Mouse (Mus musculus): Measurements from ENCODE around the gene Rnf26. TPM values are rescaled to one million over a fixed set of nuclear protein-coding genes. Genes with fewer than 3 reads are reported as not detected.

Rnf26 gene
- total RNA-seq, 2 experiments from 2014 or later, result 43.9 to 83.4 TPM

DNA sequence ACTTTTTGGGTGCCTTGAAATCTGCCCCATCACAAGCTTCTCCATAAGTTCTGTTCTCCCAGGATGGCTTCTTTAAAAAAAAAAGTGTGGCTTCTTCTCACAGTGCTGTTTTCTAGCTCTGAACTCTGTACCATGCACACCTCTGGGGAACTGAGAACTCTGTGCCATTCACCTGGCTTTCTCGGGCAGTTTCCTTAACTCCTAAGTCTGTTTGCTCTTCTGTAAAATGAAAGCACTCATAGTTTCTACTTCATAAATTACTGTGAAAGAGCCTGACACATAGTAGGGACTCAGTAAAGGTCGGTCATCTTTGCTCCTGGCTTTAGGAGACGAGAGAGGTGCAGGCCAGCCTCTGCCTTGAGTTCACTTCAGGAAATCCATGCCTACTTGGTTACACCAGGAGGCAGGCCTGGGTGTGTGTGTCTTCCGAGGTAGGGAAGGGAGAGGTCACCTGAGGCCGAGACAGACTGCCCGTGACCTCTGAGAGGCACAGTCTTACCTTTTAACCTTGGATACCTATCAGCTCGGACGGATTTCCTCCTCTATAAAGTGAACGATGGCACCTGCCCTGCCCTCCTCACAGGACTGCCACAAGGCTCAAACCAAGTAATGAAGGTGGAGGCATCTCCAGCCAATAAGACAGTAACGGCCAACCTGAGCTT is 35.0 kb downstream of the Rnf26 start:
- ATAC-seq (replicated peaks; ENCODE audit: low FRiP score, poor library complexity, severe bottlenecking), result no peak

DNA sequence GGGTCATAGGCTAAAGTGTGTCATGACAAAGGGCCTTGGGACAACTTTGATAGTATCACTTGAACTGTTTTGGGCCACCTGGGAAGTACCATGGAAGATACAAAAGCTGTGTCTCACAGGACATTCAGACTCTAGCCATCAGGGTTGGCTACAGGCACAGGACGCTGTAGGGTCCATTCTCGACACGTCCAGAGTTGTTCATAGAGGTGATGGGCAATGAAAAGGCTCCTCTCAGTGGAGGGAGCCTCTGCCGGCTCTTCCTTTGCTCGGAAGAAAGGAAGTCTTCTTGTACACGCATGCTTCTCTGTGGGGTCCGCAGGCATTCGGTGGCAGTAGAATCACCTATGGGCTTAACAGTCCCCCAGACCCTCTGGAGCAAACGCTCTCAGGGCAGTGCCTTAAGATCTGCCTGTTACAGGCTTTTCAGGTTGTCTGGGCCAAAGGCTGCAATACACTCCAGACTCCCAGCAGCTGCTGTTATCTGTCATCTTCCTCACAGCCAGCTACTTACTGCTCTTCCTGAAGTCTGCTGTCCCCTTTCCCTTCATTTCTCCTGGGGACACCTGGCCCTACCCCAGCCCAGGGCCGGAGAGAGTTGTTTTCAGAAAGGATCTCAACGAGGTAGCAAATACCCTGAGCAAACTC is 35.9 kb downstream of the Rnf26 start:
- ATAC-seq (replicated peaks; ENCODE audit: low FRiP score, poor library complexity, severe bottlenecking), result no peak

DNA sequence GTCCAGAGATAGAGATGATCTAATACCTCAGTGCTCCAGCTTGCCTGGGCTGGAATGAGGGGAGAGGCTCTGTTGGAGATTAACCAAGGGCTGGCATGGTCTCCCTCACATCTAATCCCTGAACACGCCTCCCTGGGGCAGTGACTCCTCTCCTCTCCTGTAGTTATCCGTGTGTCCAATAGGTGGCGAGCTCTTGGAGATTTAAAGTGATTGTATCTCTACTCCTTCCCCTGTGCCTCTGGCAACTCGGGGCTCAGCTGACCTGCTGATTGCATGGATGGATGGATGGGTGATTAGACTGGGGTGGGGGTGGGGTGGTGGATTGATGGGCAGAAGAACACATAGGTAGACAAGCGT is 36.6 kb downstream of the Rnf26 start:
- 0 out of 2 replicates have a peak, but pooled peaks have one; percentile 40 for ATAC-seq (replicated peaks; ENCODE audit: low FRiP score, poor library complexity, severe bottlenecking)

DNA sequence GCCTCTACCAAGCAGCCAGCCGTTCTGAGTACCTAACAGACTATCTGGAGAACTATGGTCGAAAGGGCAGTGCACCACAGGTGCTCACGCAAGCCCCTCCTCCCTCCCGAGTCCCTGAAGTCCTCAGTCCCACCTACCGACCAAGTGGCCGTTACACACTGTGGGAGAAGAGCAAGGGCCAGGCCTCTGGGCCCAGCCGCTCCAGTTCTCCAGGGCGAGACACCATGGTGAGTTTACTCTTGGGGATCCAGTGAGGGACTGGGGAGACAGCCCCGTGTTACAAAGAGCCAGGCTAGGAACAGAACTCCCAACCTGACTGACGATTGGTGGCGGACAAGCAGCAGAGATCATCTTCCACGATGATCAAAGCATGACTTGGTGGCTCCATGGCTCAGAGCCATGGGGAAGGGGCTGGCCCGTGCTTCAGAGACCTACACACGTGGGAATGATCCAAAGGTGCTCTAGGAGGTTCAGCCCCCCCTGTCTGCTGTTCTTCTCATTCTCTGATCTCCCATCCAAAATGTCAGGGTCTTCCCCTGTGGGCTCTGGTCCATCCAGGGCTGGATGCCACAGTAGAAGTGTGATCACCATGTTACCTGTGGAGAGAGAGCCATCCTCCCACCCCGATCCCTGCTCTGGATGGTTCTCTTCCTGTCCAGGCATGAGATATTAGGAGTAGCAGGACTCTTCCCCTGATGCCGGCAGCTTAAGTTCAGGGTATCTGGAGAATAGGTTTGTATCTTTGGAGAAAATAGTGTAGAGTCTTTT is 37.1 kb downstream of the Rnf26 start:
- ATAC-seq (replicated peaks; ENCODE audit: low FRiP score, poor library complexity, severe bottlenecking), result no peak

DNA sequence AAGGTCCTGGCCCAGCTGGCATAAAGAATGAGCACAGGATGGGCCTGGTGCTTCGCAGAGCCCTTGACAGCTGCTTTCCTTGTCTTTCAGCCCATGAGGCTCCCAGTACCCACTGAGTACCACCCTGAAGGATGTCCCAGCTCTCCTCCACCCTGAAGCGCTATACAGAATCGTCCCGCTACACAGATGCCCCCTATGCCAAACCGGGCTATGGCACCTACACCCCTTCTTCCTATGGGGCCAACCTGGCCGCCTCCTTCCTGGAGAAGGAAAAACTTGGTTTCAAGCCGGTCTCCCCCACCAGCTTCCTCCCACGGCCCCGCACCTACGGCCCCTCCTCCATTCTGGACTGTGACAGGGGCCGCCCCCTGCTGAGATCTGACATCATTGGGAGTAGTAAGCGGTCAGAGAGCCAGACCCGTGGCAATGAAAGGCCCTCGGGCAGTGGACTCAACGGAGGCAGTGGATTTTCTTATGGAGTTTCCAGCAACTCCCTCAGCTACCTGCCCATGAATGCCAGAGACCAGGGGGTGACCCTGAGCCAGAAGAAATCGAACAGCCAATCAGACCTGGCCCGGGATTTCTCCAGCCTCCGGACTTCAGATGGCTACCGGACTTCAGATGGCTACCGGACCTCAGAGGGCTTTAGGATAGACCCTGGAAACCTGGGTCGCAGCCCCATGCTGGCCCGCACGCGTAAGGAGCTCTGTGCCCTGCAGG is 37.9 kb downstream of the Rnf26 start:
- ATAC-seq (replicated peaks; ENCODE audit: low FRiP score, poor library complexity, severe bottlenecking), result no peak

DNA sequence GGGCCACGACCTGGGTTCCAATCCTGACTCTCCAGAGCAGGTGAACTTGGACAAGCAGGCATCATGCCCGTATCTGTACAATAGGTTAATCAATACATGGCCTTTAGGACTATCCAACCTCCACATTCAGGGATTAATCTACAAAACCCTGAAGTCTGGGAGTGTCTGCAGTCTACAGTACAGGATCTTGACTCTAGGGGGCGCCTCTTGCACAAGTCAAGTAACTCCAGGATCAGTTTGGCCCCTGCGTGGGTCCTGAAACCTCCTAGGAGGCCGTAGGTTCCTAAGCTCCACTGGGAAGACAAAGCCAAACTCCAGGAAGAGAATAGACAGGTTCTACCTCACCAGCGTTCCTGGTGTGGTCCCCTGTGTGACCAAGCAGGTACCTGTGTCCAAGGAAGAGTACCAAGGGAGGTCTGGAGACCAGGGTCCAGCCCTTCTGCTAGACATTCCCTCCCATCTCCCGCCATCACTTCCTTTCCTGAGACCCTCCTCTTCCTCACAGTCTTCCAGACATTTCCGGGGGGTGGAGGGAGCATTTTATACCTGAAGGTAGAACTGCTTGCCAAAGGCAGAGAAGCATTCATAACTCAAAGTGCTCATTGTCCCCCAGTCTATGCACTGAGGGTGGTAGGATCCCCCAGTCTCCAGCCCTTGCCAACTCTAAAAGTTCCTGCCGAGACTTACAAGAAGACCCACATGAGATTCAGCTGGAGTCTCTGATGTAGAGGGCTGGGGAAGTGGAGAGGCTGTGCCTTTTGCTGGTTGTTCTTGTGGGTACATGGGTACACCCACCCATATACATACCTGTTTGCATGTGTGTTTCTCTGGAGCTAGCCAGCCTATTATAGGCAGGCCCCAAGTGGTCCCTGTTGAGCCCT is 38.7 kb downstream of the Rnf26 start:
- ATAC-seq (replicated peaks; ENCODE audit: low FRiP score, poor library complexity, severe bottlenecking), result no peak

DNA sequence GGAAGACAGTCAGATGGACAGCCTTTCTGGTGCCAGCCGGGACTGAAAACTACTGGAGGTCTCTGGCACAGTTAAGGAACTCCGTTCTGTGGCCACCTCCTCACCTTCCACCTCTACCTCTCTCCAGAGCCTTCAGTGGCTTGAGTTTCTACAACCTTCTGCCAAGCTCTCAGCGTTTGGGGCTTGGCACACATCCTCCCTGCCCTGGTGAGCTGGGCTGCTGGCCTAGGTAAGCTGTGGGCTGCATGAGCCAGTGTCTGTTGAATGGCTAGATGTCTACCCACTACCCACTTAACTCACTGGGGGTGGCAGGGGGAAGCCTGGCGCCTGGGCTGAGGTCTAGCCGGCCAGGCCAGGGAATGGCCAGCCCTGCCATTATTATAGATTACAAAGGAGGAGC is 40.2 kb downstream of the Rnf26 start:
- no peak for ATAC-seq (replicated peaks; ENCODE audit: low FRiP score, poor library complexity, severe bottlenecking)

DNA sequence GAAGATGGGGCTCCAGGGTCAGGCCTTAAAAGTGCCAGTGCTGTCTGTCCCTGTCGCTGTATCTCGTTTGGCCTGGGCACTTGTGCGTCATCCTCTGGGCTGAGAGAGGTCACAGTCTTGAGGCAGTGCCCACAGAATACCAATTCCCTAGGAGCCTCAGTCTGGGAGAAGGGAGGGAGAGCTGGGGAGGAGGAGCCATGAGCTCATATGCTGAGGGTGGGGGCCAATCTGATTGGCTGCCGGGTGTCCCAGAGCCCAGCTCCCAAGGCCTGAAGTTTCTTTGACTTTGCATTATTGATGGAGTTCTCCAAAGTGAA is 40.8 kb downstream of the Rnf26 start:
- no peak for ATAC-seq (replicated peaks; ENCODE audit: low FRiP score, poor library complexity, severe bottlenecking)

DNA sequence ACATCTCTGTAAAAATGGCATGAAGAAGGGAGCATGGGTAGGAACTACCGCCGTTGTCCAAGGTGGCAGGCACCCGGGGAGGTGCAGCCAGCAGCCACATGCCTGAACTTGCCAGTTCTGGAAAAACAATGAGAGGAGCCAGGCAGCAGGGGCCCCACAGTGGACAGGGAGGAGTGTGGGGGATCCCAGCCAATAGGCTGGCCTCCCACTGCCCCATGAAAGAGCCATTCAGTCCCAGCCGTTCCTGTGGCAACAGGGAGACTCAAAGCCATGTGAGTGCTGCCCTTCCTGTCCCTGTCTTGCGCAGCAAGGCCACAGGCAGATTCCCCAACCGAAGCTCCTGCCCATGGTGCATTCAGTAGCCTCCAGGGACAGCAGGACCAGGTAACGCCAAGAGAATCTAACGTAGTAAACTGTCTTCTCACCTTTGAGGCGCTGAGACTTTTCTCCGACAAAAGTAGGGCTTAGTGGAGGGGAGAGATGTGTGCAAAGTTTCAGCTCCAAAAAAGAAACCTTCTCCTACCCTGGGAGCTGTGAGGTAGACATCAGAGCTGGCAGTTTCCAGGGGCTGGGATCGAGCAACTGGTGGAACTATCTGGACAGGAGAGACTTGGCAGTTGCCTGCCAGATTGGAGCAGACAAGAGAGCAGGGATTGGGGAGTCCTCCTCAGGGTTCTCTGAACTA is 41.3 kb downstream of the Rnf26 start:
- ATAC-seq (replicated peaks; ENCODE audit: low FRiP score, poor library complexity, severe bottlenecking), result no peak

DNA sequence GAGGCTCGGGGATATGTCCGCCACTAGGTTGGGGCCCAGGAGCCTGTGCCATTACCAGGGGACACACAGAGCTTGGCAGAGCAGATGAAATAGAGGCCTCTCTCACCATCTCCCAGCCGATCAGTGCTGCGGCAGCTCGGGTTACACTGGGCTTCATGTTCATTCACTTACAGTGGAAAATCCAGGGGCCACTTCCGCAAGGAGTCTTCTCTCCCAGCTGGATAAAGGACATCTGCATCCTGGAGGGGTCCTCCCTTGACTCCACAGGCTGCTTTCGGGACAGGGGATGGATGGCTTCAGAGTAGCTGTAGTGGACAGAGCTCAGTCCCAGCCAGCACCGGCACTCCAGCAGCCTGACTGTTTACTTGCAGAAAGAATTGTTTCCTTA is 42.5 kb downstream of the Rnf26 start:
- no peak for ATAC-seq (replicated peaks; ENCODE audit: low FRiP score, poor library complexity, severe bottlenecking)

DNA sequence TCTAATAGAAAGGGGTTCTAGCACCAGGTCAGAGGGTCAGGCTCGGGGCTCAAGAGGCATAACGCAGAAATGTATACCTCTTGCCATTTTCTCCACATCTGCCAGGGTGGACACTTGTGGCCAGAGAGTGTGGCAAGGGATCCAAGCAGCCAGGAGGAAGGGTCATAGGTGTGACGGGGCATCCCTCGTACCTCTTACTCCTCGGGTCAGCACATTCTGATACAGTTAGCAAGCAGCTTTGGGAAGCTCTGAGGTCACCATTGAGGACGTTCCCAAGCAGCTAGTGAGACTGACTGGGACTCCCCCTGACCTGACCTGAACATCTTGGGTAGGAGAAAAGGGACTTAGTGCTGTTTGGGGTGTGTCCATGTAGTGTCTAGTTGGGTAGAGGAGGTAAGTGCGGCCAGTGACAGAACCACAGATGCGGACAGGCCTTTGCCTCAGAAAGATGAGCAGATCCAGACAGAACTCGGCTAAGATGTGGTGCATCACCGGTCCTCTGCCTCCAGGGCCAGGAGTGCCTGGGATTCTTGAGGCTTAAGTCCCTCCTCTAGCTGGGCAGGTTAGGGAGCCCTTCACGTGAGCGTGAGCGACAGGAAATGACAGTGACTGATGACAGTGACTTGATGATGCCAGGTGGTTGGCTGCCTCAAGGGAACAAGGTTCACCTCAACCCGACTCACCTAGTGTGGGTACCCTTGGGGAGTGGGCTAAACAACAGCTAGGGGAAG is 43.0 kb downstream of the Rnf26 start:
- no peak for ATAC-seq (replicated peaks; ENCODE audit: low FRiP score, poor library complexity, severe bottlenecking)

DNA sequence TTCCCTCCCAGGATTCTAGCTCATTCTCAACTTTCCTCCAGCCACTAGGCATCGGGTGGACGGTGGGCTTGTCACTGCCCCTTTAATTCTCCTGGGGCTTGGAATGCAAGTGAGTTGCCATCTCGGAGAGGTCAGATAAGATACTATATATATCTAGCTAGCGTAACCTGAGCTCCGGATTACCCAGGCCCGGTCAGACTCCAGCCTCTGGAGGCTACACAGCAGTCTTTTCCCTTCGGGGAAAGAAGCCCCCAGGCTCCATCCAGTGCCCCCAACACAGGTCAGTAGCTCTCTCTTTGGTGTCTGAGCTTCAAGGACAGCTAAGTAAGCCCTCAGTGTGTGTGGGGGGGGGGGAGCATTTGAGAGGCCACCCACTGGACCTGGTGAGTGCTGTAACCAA is 44.1 kb downstream of the Rnf26 start:
- no peak for ATAC-seq (replicated peaks; ENCODE audit: low FRiP score, poor library complexity, severe bottlenecking)

DNA sequence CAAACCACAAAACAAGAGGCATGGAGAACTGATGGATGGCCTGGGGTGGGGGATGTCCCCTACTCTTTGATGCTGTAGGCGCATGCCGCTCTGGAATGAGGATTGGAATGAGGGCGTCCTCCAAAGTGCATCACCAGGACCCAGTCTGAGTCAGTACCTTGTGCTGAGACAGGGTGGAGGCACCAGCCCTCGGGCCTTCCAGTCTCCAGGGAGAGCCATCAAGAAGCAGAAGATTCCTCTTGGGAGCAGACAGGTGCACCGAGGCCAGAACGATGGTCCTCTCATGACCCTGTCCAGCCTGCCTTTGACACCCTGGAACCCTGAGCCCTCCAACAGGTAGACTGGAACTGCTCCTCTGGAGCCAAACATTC is 45.4 kb downstream of the Rnf26 start:
- no peak for ATAC-seq (replicated peaks; ENCODE audit: low FRiP score, poor library complexity, severe bottlenecking)

DNA sequence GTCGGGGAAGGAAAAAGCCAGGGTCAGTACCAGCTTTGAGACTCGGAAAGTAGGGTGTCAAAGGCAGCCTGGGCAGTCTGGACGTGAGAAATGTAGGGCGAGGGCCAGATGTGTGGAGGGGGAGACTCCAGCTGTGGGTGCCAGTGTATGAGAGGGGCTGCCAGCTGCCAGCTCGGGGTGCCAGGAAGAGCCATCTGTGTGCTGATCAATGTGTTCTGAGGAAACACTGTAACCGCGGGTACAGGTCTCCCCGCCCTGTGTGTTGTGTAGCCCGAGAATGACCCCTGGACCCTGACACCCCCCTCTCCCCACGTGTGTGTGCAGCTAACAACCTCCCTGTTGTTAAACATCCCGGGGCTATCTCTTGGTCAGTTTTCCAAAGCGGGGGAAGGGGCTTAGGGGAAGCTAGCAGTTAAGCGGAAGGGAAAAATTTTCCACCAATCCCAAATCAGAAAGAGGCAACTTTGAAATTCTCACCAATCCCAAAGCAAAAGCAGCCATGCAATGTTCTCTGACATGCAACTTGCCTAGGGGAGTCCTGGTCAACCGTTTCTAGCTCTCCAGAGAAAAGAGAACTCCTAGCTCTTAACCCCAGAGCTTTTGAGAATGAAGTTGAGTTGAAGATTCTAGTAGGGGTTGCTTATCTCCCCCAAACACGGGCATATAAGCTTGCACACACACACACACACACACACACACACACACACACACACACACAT is 45.9 kb downstream of the Rnf26 start:
- ATAC-seq (replicated peaks; ENCODE audit: low FRiP score, poor library complexity, severe bottlenecking), result no peak

DNA sequence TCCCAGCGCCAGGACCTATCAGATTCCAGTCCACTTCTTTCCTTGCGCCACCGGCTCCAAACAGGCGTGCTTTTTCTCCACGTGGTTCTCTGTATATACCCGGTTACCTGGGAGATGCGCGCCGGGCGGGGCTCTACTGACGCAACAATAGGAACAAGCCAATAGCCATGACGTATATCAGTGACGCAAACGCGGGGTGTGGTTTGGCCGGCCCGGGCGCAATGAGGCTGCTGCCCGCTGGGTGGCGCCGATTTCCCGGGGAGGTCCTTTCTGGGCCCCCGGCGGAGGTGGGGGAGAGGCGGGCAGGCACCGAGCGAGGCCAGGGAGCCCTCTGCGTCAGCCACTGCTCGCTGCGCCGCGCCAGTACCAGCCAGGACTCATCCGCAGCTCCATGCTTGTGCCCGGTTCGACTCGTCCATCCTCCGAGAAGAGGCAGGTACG is 46.5 kb downstream of the Rnf26 start, which contains the start of gene Usp2:
Gene Usp2 (plus strand): TSS at position 237 of the 441 bp plus-strand sequence.
- peak; percentile 85 for ATAC-seq (replicated peaks; ENCODE audit: low FRiP score, poor library complexity, severe bottlenecking)

DNA sequence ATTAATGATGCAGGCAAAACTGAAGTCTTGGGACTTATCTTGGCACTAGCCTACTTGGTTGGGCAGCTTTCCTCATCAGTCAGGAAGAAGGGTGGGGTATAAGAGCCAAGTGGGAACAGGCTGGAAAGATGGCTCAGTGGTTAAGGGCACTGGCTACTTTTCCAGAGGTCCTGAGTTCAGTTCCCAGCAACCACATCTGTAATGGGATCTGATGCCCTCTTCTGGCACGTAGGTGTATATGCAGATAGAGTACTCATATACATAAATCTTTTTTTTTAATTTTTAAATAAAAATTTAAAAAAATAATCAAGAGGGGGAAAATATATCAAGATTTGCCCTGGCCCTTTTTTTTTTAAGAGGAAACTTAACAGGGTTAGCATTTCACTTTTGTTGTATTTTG is 48.1 kb downstream of the Rnf26 start:
- ATAC-seq (replicated peaks; ENCODE audit: low FRiP score, poor library complexity, severe bottlenecking), result no peak

DNA sequence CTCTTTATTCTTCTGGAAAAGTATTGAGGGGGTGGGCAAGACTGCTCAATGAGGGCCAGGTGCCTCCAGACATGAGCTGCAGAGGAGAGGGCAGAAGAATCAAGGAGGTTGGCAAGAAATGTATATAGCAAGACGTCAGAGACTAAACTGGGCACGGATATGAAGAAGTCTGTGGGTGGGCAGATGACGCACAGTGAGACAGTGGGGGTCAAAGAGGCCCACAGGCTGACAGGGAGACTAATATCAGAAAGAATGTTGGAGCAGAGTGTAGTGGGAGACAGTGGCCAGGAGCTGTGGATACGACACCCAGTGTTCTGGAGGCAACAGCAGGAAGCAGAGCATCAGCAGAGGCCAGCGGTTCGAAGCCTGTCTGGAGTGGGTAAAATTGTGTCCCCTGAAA is 54.7 kb downstream of the Rnf26 start:
- no peak for ATAC-seq (replicated peaks; ENCODE audit: low FRiP score, poor library complexity, severe bottlenecking)

DNA sequence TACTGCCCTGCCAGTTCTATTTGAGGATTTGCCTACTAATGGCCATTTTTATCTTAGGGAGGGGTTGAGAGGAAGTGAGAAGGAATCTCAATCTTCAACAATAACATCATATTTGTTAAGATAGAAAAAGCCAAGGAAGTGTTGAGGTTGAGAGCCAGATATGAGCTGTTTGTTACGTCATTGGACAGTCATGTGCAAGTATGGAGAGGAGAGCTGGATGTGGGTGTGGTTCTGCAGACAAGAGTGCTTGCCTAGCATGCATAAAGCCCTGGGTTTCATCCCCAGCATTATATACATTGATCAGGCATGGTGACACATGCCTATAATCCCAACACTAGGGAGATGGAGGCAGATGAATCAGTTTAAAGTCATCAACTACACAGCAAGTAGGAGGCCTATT is 59.4 kb downstream of the Rnf26 start:
- ATAC-seq (replicated peaks; ENCODE audit: low FRiP score, poor library complexity, severe bottlenecking), result no peak
